Mouse (Mus musculus) lung, postnatal 0 days (tissue): ENCODE measurements around the gene Ptprt. TPM values are rescaled to one million over a fixed set of nuclear protein-coding genes. Genes with fewer than 3 reads are reported as not detected.
A peak's percentile ranks its signal among the peaks of the same experiment; 100 is the strongest.

ENCODE experiments used
- ATAC-seq: fragments of 200-750 bp; cut with Nextera tagmentation; 2 replicates; pipeline ENCODE4 v1.8.0; 2017; ENCODE audit warnings: moderate library complexity
- DNase-seq: peaks from one replicate; pipeline ENCODE4 v3.0.0-alpha.2; 2016; ENCODE audit warnings: low spot score
- H3K27ac ChIP-seq: fragments of 300-500 bp; sonication (generic); 2 replicates; pipeline ENCODE4 v1.5.1; 2014; ENCODE audit warnings: antibody characterized with exemption, mild to moderate bottlenecking, low read length, mixed read lengths
- H3K27me3 ChIP-seq: fragments of 300-500 bp; sonication (generic); replicated peaks from 2 replicates; pipeline ENCODE4 v1.6.1; 2014; ENCODE audit warnings: low read length, mixed read lengths; ENCODE audit not compliant: insufficient read depth
- H3K36me3 ChIP-seq: fragments of 300-500 bp; sonication (generic); 2 replicates; pipeline ENCODE4 v1.6.1; 2014; ENCODE audit warnings: low read length, mixed read lengths; ENCODE audit not compliant: insufficient read depth
- H3K4me1 ChIP-seq: fragments of 300-500 bp; sonication (generic); 2 replicates; pipeline ENCODE4 v1.6.1; 2014; ENCODE audit warnings: antibody characterized with exemption, low read depth, low read length, mixed read lengths; ENCODE audit not compliant: insufficient read depth
- H3K4me2 ChIP-seq: fragments of 300-500 bp; sonication (generic); replicated peaks from 2 replicates; pipeline ENCODE4 v1.6.1; 2014; ENCODE audit warnings: low read depth, mild to moderate bottlenecking, low read length, moderate library complexity, mixed read lengths
- H3K4me3 ChIP-seq: fragments of 300-500 bp; sonication (generic); 2 replicates; pipeline ENCODE4 v1.5.1; 2014; ENCODE audit warnings: low read depth, low read length
- H3K9ac ChIP-seq: fragments of 300-500 bp; sonication (generic); replicated peaks from 2 replicates; pipeline ENCODE4 v1.6.1; 2014; ENCODE audit warnings: low read depth, mild to moderate bottlenecking
- H3K9me3 ChIP-seq: fragments of 300-500 bp; sonication (generic); 2 replicates; pipeline ENCODE4 v1.6.1; 2016; ENCODE audit warnings: low read length, mixed read lengths
- CTCF ChIP-seq: IDR thresholded peaks from 2 replicates; pipeline ENCODE4 v1.5.1; 2016; ENCODE audit warnings: antibody characterized with exemption, mild to moderate bottlenecking
- EP300 ChIP-seq: IDR thresholded peaks from 2 replicates; pipeline ENCODE4 v1.6.1; 2016; ENCODE audit warnings: antibody characterized with exemption, mild to moderate bottlenecking, control low read depth
- WGBS: fragments of 180-500 bp; shearing (Covaris S2); extraction: QIAGEN DNeasy Blood & Tissue Kit; methylation state at CpG from one replicate; pipeline ENCODE4 v1.1.7; 2014; 5-methylcytosine and 5-hydroxymethylcytosine counted together
- polyA plus RNA-seq: library from polyadenylated mRNA; unstranded; fragments of >200 nt; fragmentation: Nextera tagmentation; extraction: Ambion mirVana; gene quantifications from 2 replicates; pipeline ENCODE4 v1.2.1, GENCODE M21; 2015

Ptprt gene
- polyA plus RNA-seq, 1 experiment from 2014 or later = 0.37 TPM

- no peak for ATAC-seq
Measured at GRCm38 (mm10) chr2:162614256-162614655, 46.7 kb downstream of the Ptprt start.

GRCm38 (mm10) chr2:162613480-162613879 lies 47.5 kb downstream of the Ptprt start:
- Histone ChIP-seq H3K4me3 (no peak overlapping the region), H3K4me1 (no peaks in the 10 kb centered on the region), H3K4me2 (no peak overlapping the region), H3K27ac (no peak overlapping the region), H3K36me3 (no peaks in the 10 kb centered on the region), H3K9ac (no peak overlapping the region), H3K27me3 (no peaks in the 10 kb centered on the region), H3K9me3 (no peaks in the 10 kb centered on the region)
- TF ChIP-seq EP300 = no peak
- TF ChIP-seq CTCF = no peak
- ATAC-seq (no peak), DNase-seq (no peak)
- 61% methylated on average over 4 of the region's 4 CpGs for WGBS

More at GRCm38 (mm10) chr2:162614256-162614655, 46.7 kb downstream of the Ptprt start:
- no peak overlapping the region for H3K27ac ChIP-seq
- H3K36me3 ChIP-seq = no peaks in the 10 kb centered on the region
- WGBS = 62% methylated on average over 2 of the region's 2 CpGs
- H3K9ac ChIP-seq = no peak overlapping the region
- H3K27me3 ChIP-seq = no peaks in the 10 kb centered on the region
- H3K9me3 ChIP-seq = no peaks in the 10 kb centered on the region
- TF ChIP-seq EP300 = no peak
- TF ChIP-seq CTCF = no peak
- DNase-seq = no peak
- H3K4me2 ChIP-seq = no peak overlapping the region
- no peaks in the 10 kb centered on the region for H3K4me1 ChIP-seq
- H3K4me3 ChIP-seq = no peak overlapping the region

GRCm38 (mm10) chr2:162602721-162603120 lies 58.2 kb downstream of the Ptprt start:
- no peaks in the 10 kb centered on the region for H3K27me3 ChIP-seq
- WGBS = 86% methylated on average over 5 of the region's 5 CpGs
- H3K36me3 ChIP-seq = no peaks in the 10 kb centered on the region
- TF ChIP-seq CTCF = no peak
- no peak for TF ChIP-seq EP300
- no peak overlapping the region for H3K4me3 ChIP-seq
- H3K4me2 ChIP-seq = no peak overlapping the region
- H3K27ac ChIP-seq = no peak overlapping the region
- H3K9ac ChIP-seq = no peak overlapping the region
- H3K4me1 ChIP-seq = no peaks in the 10 kb centered on the region
- no peak for ATAC-seq
- no peak for DNase-seq
- H3K9me3 ChIP-seq = no peaks in the 10 kb centered on the region

- no peak overlapping the region for H3K9ac ChIP-seq
Measured at GRCm38 (mm10) chr2:162591388-162591787, 69.6 kb downstream of the Ptprt start.

GRCm38 (mm10) chr2:162581651-162582050 lies 79.3 kb downstream of the Ptprt start:
- no peak for ATAC-seq
- no peak overlapping the region for H3K4me2 ChIP-seq
- no peak overlapping the region for H3K9ac ChIP-seq
- no peak overlapping the region for H3K27ac ChIP-seq
- no peak for DNase-seq
- WGBS = 64% methylated on average over 4 of the region's 4 CpGs
- H3K36me3 ChIP-seq = no peaks in the 10 kb centered on the region
- H3K9me3 ChIP-seq = no peaks in the 10 kb centered on the region
- TF ChIP-seq CTCF = no peak
- H3K27me3 ChIP-seq = no peaks in the 10 kb centered on the region
- H3K4me3 ChIP-seq = no peak overlapping the region
- no peaks in the 10 kb centered on the region for H3K4me1 ChIP-seq

More at GRCm38 (mm10) chr2:162591388-162591787, 69.6 kb downstream of the Ptprt start:
- no peak overlapping the region for H3K27ac ChIP-seq
- H3K4me1 ChIP-seq = no peaks in the 10 kb centered on the region
- 77% methylated on average over 3 of the region's 3 CpGs for WGBS
- H3K4me2 ChIP-seq = no peak overlapping the region
- TF ChIP-seq EP300 (no peak), CTCF (no peak)
- no peaks in the 10 kb centered on the region for H3K9me3 ChIP-seq
- ATAC-seq (no peak), DNase-seq (no peak)
- no peak overlapping the region for H3K4me3 ChIP-seq
- no peaks in the 10 kb centered on the region for H3K36me3 ChIP-seq
- H3K27me3 ChIP-seq = no peaks in the 10 kb centered on the region

- ATAC-seq (no peak), DNase-seq (no peak)
- H3K9me3 ChIP-seq = no peaks in the 10 kb centered on the region
- WGBS = 89% methylated on average over 7 of the region's 7 CpGs
- TF ChIP-seq CTCF (no peak), EP300 (no peak)
- H3K27me3 ChIP-seq = no peaks in the 10 kb centered on the region
- H3K4me2 ChIP-seq = no peak overlapping the region
- H3K9ac ChIP-seq = no peak overlapping the region
- H3K4me3 ChIP-seq = no peak overlapping the region
- H3K27ac ChIP-seq = no peak overlapping the region
- H3K36me3 ChIP-seq = no peaks in the 10 kb centered on the region
- H3K4me1 ChIP-seq = no peaks in the 10 kb centered on the region
Measured at GRCm38 (mm10) chr2:162577819-162578218, 83.1 kb downstream of the Ptprt start.

- H3K9me3 ChIP-seq = no peaks in the 10 kb centered on the region
- no peaks in the 10 kb centered on the region for H3K4me1 ChIP-seq
- 56% methylated on average over 2 of the region's 2 CpGs for WGBS
- no peak overlapping the region for H3K27ac ChIP-seq
- H3K27me3 ChIP-seq = no peaks in the 10 kb centered on the region
- H3K4me2 ChIP-seq = no peak overlapping the region
- no peak for TF ChIP-seq EP300
- peak; percentile 28; the same call in 1 of the 2 replicates for TF ChIP-seq CTCF
- no peak for ATAC-seq
- no peak overlapping the region for H3K4me3 ChIP-seq
- no peak for DNase-seq
- no peak overlapping the region for H3K9ac ChIP-seq
- no peaks in the 10 kb centered on the region for H3K36me3 ChIP-seq
Measured at GRCm38 (mm10) chr2:162572851-162573250, 88.1 kb downstream of the Ptprt start.
